Mouse (Mus musculus): ENCODE results near the gene Fmn2.

The Fmn2 gene

DNA sequence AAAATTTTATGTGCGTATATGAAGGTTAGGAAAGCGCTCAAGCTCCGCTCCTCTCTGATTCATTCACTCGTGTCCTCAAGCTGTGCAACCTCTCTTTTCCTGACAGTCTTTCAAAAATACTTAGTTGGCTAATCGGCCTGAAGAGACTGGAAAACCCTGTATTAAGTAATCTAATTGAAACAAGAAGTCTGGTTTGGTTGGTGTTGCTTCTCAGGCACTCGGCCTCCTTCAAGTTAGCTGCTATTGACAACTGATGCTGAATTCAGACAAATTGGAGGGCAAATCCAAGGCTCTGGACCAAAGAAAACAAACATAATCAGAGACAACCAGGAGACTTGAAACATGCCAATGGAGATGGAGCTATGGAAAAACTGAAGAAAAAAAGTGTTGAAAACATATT is 343.2 kb downstream of the Fmn2 start:
- DNase-seq: no peak

DNA sequence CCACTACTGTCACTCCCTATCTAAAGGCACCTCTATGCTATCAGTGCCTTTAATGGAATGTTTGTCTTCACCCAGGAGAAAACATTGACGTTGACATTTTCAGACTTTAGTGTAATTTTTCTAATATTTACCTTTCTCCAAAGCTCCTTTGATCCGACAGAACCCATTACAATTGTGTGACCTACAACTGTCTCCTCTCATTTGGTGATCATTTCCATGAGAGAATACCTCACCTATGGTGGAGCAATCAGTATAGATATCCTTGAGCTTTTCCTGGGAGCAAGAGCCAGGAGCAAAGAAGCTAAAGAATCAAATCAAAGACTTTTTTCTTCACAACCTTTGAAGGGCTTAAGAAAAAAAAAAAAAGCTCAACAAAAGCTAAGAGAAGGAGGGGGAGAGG is 354.6 kb downstream of the Fmn2 start:
- no peak for DNase-seq

DNA sequence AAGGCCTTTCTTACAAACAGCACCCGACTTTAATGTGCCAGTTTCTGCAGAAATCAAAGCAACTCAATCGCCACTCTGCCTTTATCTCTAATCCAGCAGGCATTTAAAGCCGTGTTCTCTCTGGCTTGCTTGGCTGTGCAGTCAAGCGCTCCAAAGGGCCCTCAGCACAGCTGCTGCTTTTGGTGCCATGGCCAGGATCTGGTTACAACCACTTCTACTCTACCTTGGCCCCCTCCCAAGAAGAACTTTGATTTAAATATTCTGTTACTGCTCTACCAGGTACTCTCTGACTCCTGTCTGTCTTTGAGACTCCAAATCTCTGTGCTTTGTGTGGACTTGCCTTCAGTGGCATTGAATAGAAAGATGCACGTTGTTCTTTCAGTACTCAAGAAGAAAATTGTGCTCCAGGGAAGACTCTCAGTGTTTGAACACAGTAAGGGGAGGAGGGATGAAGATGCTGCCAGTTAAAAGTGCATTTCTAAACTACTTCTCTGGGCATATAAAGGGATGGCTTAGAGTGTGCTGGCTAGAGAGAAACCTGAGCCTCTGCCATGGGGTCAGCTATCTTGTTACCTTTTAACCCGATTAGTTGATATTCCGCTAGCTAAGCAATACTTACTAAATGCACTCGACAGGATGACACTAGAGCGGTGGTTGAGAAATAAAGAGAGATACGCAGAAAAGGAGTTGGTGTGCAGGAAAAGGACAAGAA is 358.9 kb downstream of the Fmn2 start:
- no peak for DNase-seq

All from cerebellum, postnatal 36 days (tissue).